Comparison of ENCODE assay signal across 18 mouse cellular contexts in the genomic region with DNA sequence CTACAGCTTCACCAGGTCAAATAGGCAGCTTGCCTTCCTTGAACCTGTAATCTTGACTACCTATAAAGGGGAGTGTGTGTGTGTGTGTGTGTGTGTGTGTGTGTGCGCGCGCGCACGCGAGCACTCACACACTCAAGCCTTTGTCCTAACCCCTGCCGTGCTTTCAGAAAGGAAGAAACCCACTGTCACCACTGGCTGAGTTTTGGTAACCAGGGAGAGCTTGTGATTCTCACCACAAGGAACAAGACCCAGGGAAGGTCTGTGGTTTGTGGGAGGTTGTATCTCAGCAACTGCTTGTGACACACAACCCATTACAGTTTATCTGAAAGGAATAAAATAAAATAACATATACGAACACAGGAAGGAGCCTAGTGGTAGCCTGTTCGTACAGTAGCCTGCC. TPM values are rescaled to one million over a fixed set of nuclear protein-coding genes. Genes with fewer than 3 reads are reported as not detected.
DNase-seq lines count a peak whose midpoint lies in the region; ATAC-seq and TF ChIP-seq lines count a peak whose summit lies in the region.
"Had no signal": no experiment of that assay in that cellular context is flagged by ENCODE, and none has a peak within 500 bp of the region (broad histone marks: within the 10 kb centered on the region; RNA-seq: fewer than 3 reads in every experiment).

No protein-coding gene starts in this region.

- 52% methylated on average over 9 of the region's 9 CpGs for WGBS in liver, postnatal 0 days (ENCODE audit: insufficient replicate concordance)
- WGBS in liver, embryonic 12.5 days (ENCODE audit: insufficient replicate concordance) = 47% methylated on average over 9 of the region's 9 CpGs
- 62% methylated on average over 9 of the region's 9 CpGs for WGBS in hindbrain, embryonic 13.5 days

- H3K27ac ChIP-seq in liver, postnatal 0 days (ENCODE audit: low read depth) = peak overlapping the region; percentile 90
- no peak overlapping the region for H3K27ac ChIP-seq in liver, embryonic 12.5 days
- H3K27ac ChIP-seq in brown adipose tissue, adult 24 weeks (replicated peaks; ENCODE audit: low read depth, low read length) = peak overlapping the region; percentile 100
- H3K27ac ChIP-seq in hindbrain, embryonic 13.5 days = no peak overlapping the region
- H3K27ac ChIP-seq in layer of hippocampus, adult 2 months = no peak overlapping the region
- H3K27ac ChIP-seq: embryonic facial prominence, embryonic 15.5 days; hindbrain, embryonic 12.5 days; liver, embryonic 13.5 days; midbrain, embryonic 13.5 days had no signal

- TF ChIP-seq EP300 in liver, postnatal 0 days (IDR thresholded peaks at IDR 0.05; ENCODE audit: low read depth) = no peak

- no peak overlapping the region for H3K4me3 ChIP-seq in liver, postnatal 0 days (ENCODE audit: low read depth, low read length)
- no peak overlapping the region for H3K4me3 ChIP-seq in liver, embryonic 12.5 days
- H3K4me3 ChIP-seq in brown adipose tissue, adult 24 weeks (ENCODE audit: insufficient read depth, low read depth, low read length) = no peak overlapping the region
- H3K4me3 ChIP-seq in hindbrain, embryonic 13.5 days = no peak overlapping the region
- H3K4me3 ChIP-seq in layer of hippocampus, adult 2 months = no peak overlapping the region
- H3K4me3 ChIP-seq: embryonic facial prominence, embryonic 15.5 days; hindbrain, embryonic 12.5 days; liver, embryonic 13.5 days; midbrain, embryonic 13.5 days had no signal

- H3K4me1 ChIP-seq in liver, postnatal 0 days (ENCODE audit: insufficient read depth) = peaks cover 33% of the 10 kb centered on the region
- H3K4me1 ChIP-seq in liver, embryonic 12.5 days = peaks cover 20% of the 10 kb centered on the region
- peaks cover 41% of the 10 kb centered on the region for H3K4me1 ChIP-seq in brown adipose tissue, adult 24 weeks (ENCODE audit: control insufficient read depth, insufficient read depth, insufficient read length, low read length)
- H3K4me1 ChIP-seq in hindbrain, embryonic 13.5 days (replicated peaks) = no peaks in the 10 kb centered on the region
- H3K4me1 ChIP-seq: embryonic facial prominence, embryonic 15.5 days; hindbrain, embryonic 12.5 days; midbrain, embryonic 13.5 days had no signal

- no peak overlapping the region for H3K9ac ChIP-seq in liver, postnatal 0 days (replicated peaks)
- no peak overlapping the region for H3K9ac ChIP-seq in liver, embryonic 12.5 days
- H3K9ac ChIP-seq in hindbrain, embryonic 13.5 days = no peak overlapping the region
- H3K9ac ChIP-seq: embryonic facial prominence, embryonic 15.5 days; hindbrain, embryonic 12.5 days; liver, embryonic 13.5 days; midbrain, embryonic 13.5 days had no signal

- no peak for TF ChIP-seq CTCF in liver, postnatal 0 days (IDR thresholded peaks at IDR 0.05; ENCODE audit: low read depth)
- no peak for TF ChIP-seq CTCF in layer of hippocampus, adult 2 months (conservative IDR thresholded peaks at IDR 0.05)

- no peaks in the 10 kb centered on the region for H3K36me3 ChIP-seq in liver, postnatal 0 days (replicated peaks; ENCODE audit: insufficient read depth, low read length)
- no peaks in the 10 kb centered on the region for H3K36me3 ChIP-seq in liver, embryonic 12.5 days
- no peaks in the 10 kb centered on the region for H3K36me3 ChIP-seq in hindbrain, embryonic 13.5 days
- H3K36me3 ChIP-seq: embryonic facial prominence, embryonic 15.5 days; hindbrain, embryonic 12.5 days; liver, embryonic 13.5 days; midbrain, embryonic 13.5 days had no signal

- no peak for DNase-seq in liver, postnatal 0 days
- DNase-seq in thymus, postnatal 25 days = peak; percentile 30
- no peak for DNase-seq in heart, adult 9 months (ENCODE audit: low spot score in 2 of 2)
- no peak for DNase-seq in layer of hippocampus, adult 2 months (ENCODE audit: low spot score in 2 of 2)
- DNase-seq: cerebellum, adult 18-20 months; gastrocnemius, postnatal 36 days; kidney, adult 18-20 months; layer of hippocampus, postnatal 36 days; liver, embryonic 13.5 days; lung, postnatal 14 days; right cerebral cortex, postnatal 14 days had no signal

- H3K27me3 ChIP-seq in liver, postnatal 0 days (ENCODE audit: insufficient read depth, low read length) = no peaks in the 10 kb centered on the region
- H3K27me3 ChIP-seq in liver, embryonic 12.5 days (replicated peaks) = no peaks in the 10 kb centered on the region
- H3K27me3 ChIP-seq in hindbrain, embryonic 13.5 days = no peaks in the 10 kb centered on the region
- H3K27me3 ChIP-seq: embryonic facial prominence, embryonic 15.5 days; hindbrain, embryonic 12.5 days; liver, embryonic 13.5 days; midbrain, embryonic 13.5 days had no signal

- no peaks in the 10 kb centered on the region for H3K9me3 ChIP-seq in liver, postnatal 0 days (ENCODE audit: low read length)
- H3K9me3 ChIP-seq in liver, embryonic 12.5 days (replicated peaks) = no peaks in the 10 kb centered on the region
- no peaks in the 10 kb centered on the region for H3K9me3 ChIP-seq in hindbrain, embryonic 13.5 days
- H3K9me3 ChIP-seq: embryonic facial prominence, embryonic 15.5 days; hindbrain, embryonic 12.5 days; liver, embryonic 13.5 days; midbrain, embryonic 13.5 days had no signal

- 0 out of 2 replicates have a peak overlapping the region, but pooled peaks have one; percentile 47 for H3K4me2 ChIP-seq in liver, postnatal 0 days (ENCODE audit: low read depth, low read length)
- no peak overlapping the region for H3K4me2 ChIP-seq in liver, embryonic 12.5 days
- H3K4me2 ChIP-seq in hindbrain, embryonic 13.5 days = no peak overlapping the region
- H3K4me2 ChIP-seq: embryonic facial prominence, embryonic 15.5 days; hindbrain, embryonic 12.5 days; liver, embryonic 13.5 days; midbrain, embryonic 13.5 days had no signal

- no peak for ATAC-seq in liver, postnatal 0 days
- ATAC-seq in liver, embryonic 12.5 days = no peak
- peak; percentile 91 for ATAC-seq in megakaryocyte progenitor cell, adult 5-6 weeks (replicated peaks; ENCODE audit: poor library complexity)
- ATAC-seq in hindbrain, embryonic 13.5 days (ENCODE audit: low FRiP score) = no peak
- ATAC-seq: midbrain, embryonic 13.5 days had no signal

RNA-seq across cellular contexts. Expression of gene Adipor2, which starts 8.9 kb away (rescaled TPM):
- 53.9 and 58.6 TPM in 2 replicates for polyA plus RNA-seq in liver, postnatal 0 days (2015; fragmentation: Nextera tagmentation; extraction: Ambion mirVana)
- 30.2 TPM in 2 replicates for polyA plus RNA-seq in liver, embryonic 12.5 days (2016; fragmentation: Nextera tagmentation; extraction: Ambion mirVana)
- 370 and 390 TPM in 2 replicates for polyA plus RNA-seq in brown adipose tissue, adult 24 weeks (2012; ENCODE audit: insufficient read depth, insufficient read length, missing spikeins)
- 57.1 and 64.4 TPM in 2 replicates for total RNA-seq in megakaryocyte progenitor cell, adult 5-6 weeks (2015)
- total RNA-seq in megakaryocyte progenitor cell, adult 5-6 weeks (2017) = 71.4 and 85.8 TPM in 2 replicates
- 38.0 and 44.1 TPM in 2 replicates for polyA plus RNA-seq in hindbrain, embryonic 13.5 days (2015; fragmentation: Nextera tagmentation; extraction: Ambion mirVana)
- 10 to 100 TPM; 37.1 to 40.5 TPM for total RNA-seq in layer of hippocampus, adult 2 months (2021)

Comparison
In these comparisons a context has a peak if more than half of its experiments do, and no peak if none do; other contexts are left out.
1. H3K27ac ChIP-seq: peak in liver, postnatal 0 days (single experiment) and brown adipose tissue, adult 24 weeks (single experiment); none in liver, embryonic 12.5 days (single experiment), hindbrain, embryonic 13.5 days (single experiment) and layer of hippocampus, adult 2 months (single experiment).